Mouse (Mus musculus) intestine, embryonic 14.5 days (tissue): ENCODE data around the gene Tepp. TPM values are rescaled to one million over a fixed set of nuclear protein-coding genes. Genes with fewer than 3 reads are reported as not detected.

Experiments used
- ATAC-seq: fragments of 200-750 bp; cut with Nextera tagmentation; replicated peaks from 2 replicates; pipeline ENCODE4 v1.8.0; 2017; ENCODE audit warnings: low read depth, moderate number of reproducible peaks, moderate TSS enrichment, moderate library complexity; ENCODE audit not compliant: low FRiP score, low TSS enrichment
- DNase-seq: peaks from one replicate; pipeline ENCODE4 v3.0.0-alpha.2; 2018; ENCODE audit warnings: low spot score
- H3K27ac ChIP-seq: fragments of 300-500 bp; sonication (generic); 2 replicates; pipeline ENCODE4 v1.5.1; 2014; ENCODE audit warnings: low read depth, mild to moderate bottlenecking, control low read depth
- H3K27me3 ChIP-seq: fragments of 300-500 bp; sonication (generic); replicated peaks from 2 replicates; pipeline ENCODE4 v1.6.1; 2014; ENCODE audit warnings: low read length, control low read depth; ENCODE audit not compliant: control insufficient read depth, insufficient read depth
- H3K36me3 ChIP-seq: fragments of 300-500 bp; sonication (generic); 2 replicates; pipeline ENCODE4 v1.6.1; 2014; ENCODE audit warnings: low read length, control low read depth; ENCODE audit not compliant: control insufficient read depth, insufficient read depth
- H3K4me1 ChIP-seq: fragments of 300-500 bp; sonication (generic); replicated peaks from 2 replicates; pipeline ENCODE4 v1.6.1; 2014; ENCODE audit warnings: low read length, control low read depth, mixed read lengths; ENCODE audit not compliant: control insufficient read depth, insufficient read depth
- H3K4me2 ChIP-seq: fragments of 300-500 bp; sonication (generic); 2 replicates; pipeline ENCODE4 v1.6.1; 2014; ENCODE audit warnings: low read length
- H3K4me3 ChIP-seq: fragments of 300-500 bp; sonication (generic); 2 replicates; pipeline ENCODE4 v1.5.1; 2014; ENCODE audit warnings: low read depth, low read length, control low read depth, mixed read lengths
- H3K9ac ChIP-seq: fragments of 300-500 bp; sonication (generic); 2 replicates; pipeline ENCODE4 v1.6.1; 2014; ENCODE audit warnings: mild to moderate bottlenecking, low read length
- H3K9me3 ChIP-seq: fragments of 300-500 bp; sonication (generic); 2 replicates; pipeline ENCODE4 v1.6.1; 2016; ENCODE audit warnings: low read length, control low read depth; ENCODE audit not compliant: control insufficient read depth
- WGBS: fragments of 180-500 bp; shearing (Covaris S2); extraction: QIAGEN DNeasy Blood & Tissue Kit; methylation state at CpG from one replicate; pipeline ENCODE4 v1.1.7; 2014; 5-methylcytosine and 5-hydroxymethylcytosine counted together
- polyA plus RNA-seq: library from polyadenylated mRNA; unstranded; fragments of >200 nt; fragmentation: Nextera tagmentation; extraction: Ambion mirVana; gene quantifications from 2 replicates; pipeline ENCODE4 v1.2.1, GENCODE M21; 2014

Gene Tepp
- polyA plus RNA-seq, 1 experiment from 2014 or later: not detected

DNA sequence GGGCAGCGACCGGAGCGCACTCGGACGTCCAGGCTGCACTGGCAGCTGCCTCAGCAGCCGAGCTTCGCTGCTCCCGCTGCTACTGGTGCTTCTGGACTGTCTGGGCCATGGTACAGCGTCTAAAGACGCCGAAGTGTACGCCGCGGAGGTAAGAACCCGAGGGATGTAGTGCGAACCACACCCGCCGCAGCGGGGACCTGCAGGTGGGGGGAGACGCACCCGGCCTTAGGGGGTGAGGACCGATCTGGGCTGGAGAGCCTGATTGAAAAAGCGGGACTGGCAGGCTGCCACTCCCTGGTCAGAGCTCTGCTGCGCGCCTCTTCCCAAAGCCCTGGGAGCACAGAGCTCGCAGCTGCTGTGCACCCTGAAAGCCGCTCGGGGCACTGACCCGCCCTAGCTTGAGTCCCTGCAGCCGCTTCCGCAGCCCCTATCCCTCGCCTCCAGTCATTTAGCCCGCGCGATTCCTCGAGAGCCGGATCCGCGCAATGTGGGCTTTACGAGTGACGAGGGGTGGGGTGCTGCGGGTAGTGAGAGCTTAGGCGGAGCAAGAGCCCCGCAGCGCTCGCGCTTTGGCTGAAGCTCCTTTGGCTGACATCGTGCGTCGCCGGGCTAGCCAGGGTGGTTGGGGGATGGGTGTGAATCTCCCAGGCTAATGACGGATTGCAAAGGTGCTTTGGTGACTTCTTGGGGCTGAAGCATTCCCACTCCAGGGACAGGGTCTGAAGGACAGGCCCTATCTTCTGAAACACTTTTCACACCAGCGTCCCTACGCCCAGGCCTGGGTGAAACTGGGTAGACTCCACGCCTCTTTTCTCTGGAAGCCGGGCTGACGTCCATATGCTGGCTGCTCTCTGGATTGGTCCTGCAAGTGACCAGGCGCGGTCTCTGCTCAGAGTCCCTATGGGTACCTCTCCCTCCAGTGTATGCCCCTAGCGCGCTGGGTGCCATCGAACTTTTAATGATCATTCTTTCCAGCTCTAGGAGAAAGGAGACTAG, 42.8 kb downstream of the Tepp start:
- Histone ChIP-seq H3K4me3 (peak overlapping the region; percentile 79), H3K9me3 (no peaks in the 10 kb centered on the region), H3K27me3 (no peaks in the 10 kb centered on the region; the same call in 1 of the 2 replicates), H3K4me1 (peaks cover 10% of the 10 kb centered on the region; the same call in 1 of the 2 replicates), H3K27ac (peak overlapping the region; percentile 85), H3K9ac (peak overlapping the region; percentile 80), H3K4me2 (peak overlapping the region; percentile 90), H3K36me3 (no peaks in the 10 kb centered on the region)
- WGBS: 2% methylated on average over 61 of the region's 62 CpGs
- ATAC-seq: peak; percentile 36; the same call in 1 of the 2 replicates
- DNase-seq: peak; percentile 84

- 86% methylated on average over 2 of the region's 2 CpGs for WGBS
- ATAC-seq (no peak), DNase-seq (no peak)
- no peaks in the 10 kb centered on the region for H3K36me3 ChIP-seq
- peaks cover 12% of the 10 kb centered on the region; the same call in 1 of the 2 replicates for H3K4me1 ChIP-seq
- no peak overlapping the region for H3K9ac ChIP-seq
- no peaks in the 10 kb centered on the region; the same call in 1 of the 2 replicates for H3K27me3 ChIP-seq
- no peak overlapping the region for H3K4me2 ChIP-seq
- H3K9me3 ChIP-seq: no peaks in the 10 kb centered on the region
- no peak overlapping the region for H3K4me3 ChIP-seq
- H3K27ac ChIP-seq: no peak overlapping the region
Observed at GRCm38 (mm10) chr8:95354606-95355005, 44.2 kb downstream of the Tepp start.

- Histone ChIP-seq H3K36me3 (no peaks in the 10 kb centered on the region), H3K27ac (peak overlapping the region; percentile 65), H3K9ac (no peak overlapping the region), H3K4me2 (0 out of 2 replicates have a peak overlapping the region, but pooled peaks have one; percentile 1), H3K27me3 (no peaks in the 10 kb centered on the region; the same call in 1 of the 2 replicates), H3K4me1 (peaks cover 18% of the 10 kb centered on the region), H3K4me3 (no peak overlapping the region), H3K9me3 (no peaks in the 10 kb centered on the region)
- WGBS: 29% methylated on average over 8 of the region's 8 CpGs
- no peak for DNase-seq
- ATAC-seq: peak; percentile 69
Observed at GRCm38 (mm10) chr8:95358550-95359411, 48.4 kb downstream of the Tepp start.

DNA sequence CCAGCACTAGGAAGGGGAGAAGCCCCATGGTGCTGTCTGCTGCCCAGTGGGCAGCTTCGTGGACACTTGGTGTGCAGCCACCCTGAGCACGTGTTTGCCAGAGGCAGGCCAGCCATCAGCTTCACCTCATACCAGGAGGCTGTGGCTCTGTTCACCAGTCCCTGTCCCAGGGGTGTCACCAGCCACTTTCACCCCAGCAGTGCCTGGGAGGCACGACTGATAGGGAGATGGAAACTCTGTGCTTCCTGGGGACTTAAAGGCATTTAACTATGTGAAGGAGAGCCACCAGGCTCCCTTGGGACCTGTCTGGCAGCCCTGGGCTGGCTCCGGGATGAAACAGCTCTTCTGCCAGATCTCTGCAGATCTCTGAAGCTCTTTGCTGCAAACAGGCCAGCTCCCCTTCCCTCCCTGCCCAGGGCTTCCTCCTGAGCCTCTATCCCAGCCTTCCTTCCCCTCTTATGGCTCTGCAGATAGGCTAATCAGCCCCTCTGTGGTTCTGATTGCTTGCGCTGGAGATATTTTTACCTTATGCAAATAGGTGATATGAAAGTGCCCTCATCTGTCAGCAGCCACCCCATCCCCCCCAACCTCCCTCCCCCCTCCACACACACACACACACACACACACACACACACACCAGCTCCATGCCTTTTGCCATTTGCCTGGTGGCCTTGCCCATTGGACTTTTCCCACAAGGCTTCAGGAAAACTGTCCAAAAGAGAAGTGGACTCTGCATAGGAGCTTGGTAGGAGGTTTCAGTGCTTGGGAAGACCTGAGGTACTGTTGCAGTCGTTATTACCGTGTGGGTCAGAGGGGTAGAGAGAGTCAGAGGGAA, 50.0 kb downstream of the Tepp start:
- DNase-seq (no peak), ATAC-seq (peak; percentile 41; the same call in 1 of the 2 replicates)
- 29% methylated on average over 7 of the region's 7 CpGs for WGBS
- H3K9ac ChIP-seq: no peak overlapping the region
- H3K27me3 ChIP-seq: no peaks in the 10 kb centered on the region
- peaks cover 16% of the 10 kb centered on the region for H3K4me1 ChIP-seq
- H3K9me3 ChIP-seq: no peaks in the 10 kb centered on the region
- no peak overlapping the region for H3K4me2 ChIP-seq
- peak overlapping the region; percentile 34; the same call in 1 of the 2 replicates for H3K27ac ChIP-seq
- H3K36me3 ChIP-seq: no peaks in the 10 kb centered on the region
- H3K4me3 ChIP-seq: no peak overlapping the region

- Histone ChIP-seq H3K27me3 (no peaks in the 10 kb centered on the region), H3K4me1 (peaks cover 16% of the 10 kb centered on the region), H3K27ac (peak overlapping the region; percentile 34; the same call in 1 of the 2 replicates), H3K9me3 (no peaks in the 10 kb centered on the region), H3K36me3 (no peaks in the 10 kb centered on the region), H3K9ac (no peak overlapping the region), H3K4me3 (no peak overlapping the region), H3K4me2 (no peak overlapping the region)
- 61% methylated on average over 3 of the region's 3 CpGs for WGBS
- no peak for DNase-seq
- ATAC-seq: no peak
Observed at GRCm38 (mm10) chr8:95361016-95361341, 50.6 kb downstream of the Tepp start.

GRCm38 (mm10) chr8:95362272-95362671, 51.9 kb downstream of the Tepp start:
- WGBS: 55% methylated on average over 6 of the region's 6 CpGs
- H3K27me3 ChIP-seq: no peaks in the 10 kb centered on the region
- peaks cover 16% of the 10 kb centered on the region for H3K4me1 ChIP-seq
- DNase-seq (no peak), ATAC-seq (no peak)
- H3K36me3 ChIP-seq: no peaks in the 10 kb centered on the region
- no peak overlapping the region for H3K9ac ChIP-seq
- no peaks in the 10 kb centered on the region for H3K9me3 ChIP-seq
- no peak overlapping the region for H3K27ac ChIP-seq
- no peak overlapping the region for H3K4me2 ChIP-seq
- no peak overlapping the region for H3K4me3 ChIP-seq

GRCm38 (mm10) chr8:95363849-95364248, 53.5 kb downstream of the Tepp start:
- Histone ChIP-seq H3K27ac (no peak overlapping the region), H3K27me3 (no peaks in the 10 kb centered on the region), H3K4me1 (peaks cover 14% of the 10 kb centered on the region), H3K36me3 (peaks cover 6% of the 10 kb centered on the region; the same call in 1 of the 2 replicates), H3K9me3 (no peaks in the 10 kb centered on the region), H3K9ac (no peak overlapping the region), H3K4me2 (no peak overlapping the region), H3K4me3 (no peak overlapping the region)
- ATAC-seq (no peak), DNase-seq (no peak)
- 86% methylated on average over 2 of the region's 2 CpGs for WGBS
